In the genomic region with DNA sequence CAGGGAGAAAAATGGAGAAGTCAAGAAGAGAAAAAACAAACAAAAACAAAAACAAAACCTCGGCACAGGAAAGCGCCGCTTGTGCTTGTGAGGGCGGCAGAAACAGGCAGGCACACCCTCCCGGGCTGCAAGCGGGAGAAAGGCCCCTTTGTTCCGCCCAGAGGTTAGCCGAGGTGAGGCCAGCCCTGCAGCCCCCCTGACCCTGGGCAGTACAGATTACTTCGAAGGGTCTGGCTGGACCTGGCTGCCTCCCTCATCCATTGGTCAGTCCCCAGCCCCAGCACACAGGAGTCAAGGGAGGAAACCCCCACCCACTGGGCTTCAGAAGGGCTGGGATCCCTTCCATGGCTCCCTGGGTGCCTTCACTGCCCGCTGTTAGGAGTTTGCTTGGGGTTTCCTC, we compare ENCODE assay signal across 9 mouse cellular contexts. TPM values are rescaled to one million over a fixed set of nuclear protein-coding genes. Genes with fewer than 3 reads are reported as not detected.
DNase-seq lines count a peak whose midpoint lies in the region; ATAC-seq and TF ChIP-seq lines count a peak whose summit lies in the region.
"Had no signal": no experiment of that assay in that cellular context is flagged by ENCODE, and none has a peak within 500 bp of the region (broad histone marks: within the 10 kb centered on the region; RNA-seq: fewer than 3 reads in every experiment).

No protein-coding gene starts in this region.

- H3K27me3 ChIP-seq in E14TG2a.4 (ENCODE audit: insufficient read depth, low read length), result peaks cover 96% of the 10 kb centered on the region
- peaks cover 47% of the 10 kb centered on the region for H3K27me3 ChIP-seq in forebrain, embryonic 13.5 days

- H3K4me2 ChIP-seq in forebrain, embryonic 13.5 days, result peak overlapping the region; percentile 50

- peak; percentile 96 for DNase-seq in heart, adult 11 months
- DNase-seq in heart, adult 18-20 months, result no peak
- peak; percentile 29 for DNase-seq in liver
- DNase-seq in ovary, postnatal 10 days (ENCODE audit: low spot score), result no peak
- no peak for DNase-seq in right cerebral cortex, postnatal 36 days (ENCODE audit: low spot score in 2 of 2)
- DNase-seq in lung, postnatal 10 days, result no peak

- 4% methylated on average over 10 of the region's 10 CpGs for WGBS in forebrain, embryonic 13.5 days

- peaks cover 63% of the 10 kb centered on the region for H3K4me1 ChIP-seq in E14TG2a.4 (replicated peaks; ENCODE audit: low read depth, low read length)
- H3K4me1 ChIP-seq in forebrain, embryonic 13.5 days, result peaks cover 100% of the 10 kb centered on the region

- H3K9ac ChIP-seq in forebrain, embryonic 13.5 days, result peak overlapping the region; percentile 53

- TF ChIP-seq CTCF in E14TG2a.4 (conservative IDR thresholded peaks at IDR 0.05; ENCODE audit: low read length), result no peak

- no peaks in the 10 kb centered on the region for H3K9me3 ChIP-seq in E14TG2a.4 (ENCODE audit: low read length)
- H3K9me3 ChIP-seq in forebrain, embryonic 13.5 days (replicated peaks), result no peaks in the 10 kb centered on the region

- H3K36me3 ChIP-seq in E14TG2a.4 (ENCODE audit: insufficient read depth, low read length), result no peaks in the 10 kb centered on the region
- H3K36me3 ChIP-seq in forebrain, embryonic 13.5 days (ENCODE audit: poor library complexity, severe bottlenecking), result peaks cover 9% of the 10 kb centered on the region

- ATAC-seq in forebrain, embryonic 13.5 days, result 0 out of 2 replicates have a peak, but pooled peaks have one; percentile 3

- peak overlapping the region; percentile 74 for H3K27ac ChIP-seq in forebrain, embryonic 13.5 days
- H3K27ac ChIP-seq: macrophage had no signal

- peak overlapping the region; percentile 57 for H3K4me3 ChIP-seq in E14TG2a.4 (replicated peaks; ENCODE audit: low read length)
- 0 out of 2 replicates have a peak overlapping the region, but pooled peaks have one; percentile 7 for H3K4me3 ChIP-seq in forebrain, embryonic 13.5 days

RNA-seq across cellular contexts. Expression of a gene that starts 15.5 kb away (rescaled TPM):
- total RNA-seq in heart, adult 18-20 months (2021), result under 1 TPM; 0.40 to 0.69 TPM
- polyA plus RNA-seq in forebrain, embryonic 13.5 days (2015; fragmentation: Nextera tagmentation; extraction: Ambion mirVana), result 3.7 and 3.8 TPM in 2 replicates
- polyA plus RNA-seq: macrophage had no signal

RNA-seq across cellular contexts. Expression of a gene that starts 37.0 kb away (rescaled TPM):
- total RNA-seq in heart, adult 18-20 months (2021), result 1 to 10 TPM; 3.1 to 4.4 TPM
- polyA plus RNA-seq in forebrain, embryonic 13.5 days (2015; fragmentation: Nextera tagmentation; extraction: Ambion mirVana), result 1.9 and 2.1 TPM in 2 replicates

RNA-seq across cellular contexts. Expression of a gene that starts 50.6 kb away (rescaled TPM):
- 10 to 100 TPM; 31.4 to 32.7 TPM for total RNA-seq in heart, adult 18-20 months (2021)
- polyA plus RNA-seq in forebrain, embryonic 13.5 days (2015; fragmentation: Nextera tagmentation; extraction: Ambion mirVana), result 16.1 and 18.6 TPM in 2 replicates

RNA-seq across cellular contexts. Expression of a gene that starts 52.2 kb away (rescaled TPM):
- total RNA-seq in heart, adult 18-20 months (2021), result 10 to 100 TPM; 34.2 to 45.1 TPM
- 53.5 and 59.1 TPM in 2 replicates for polyA plus RNA-seq in forebrain, embryonic 13.5 days (2015; fragmentation: Nextera tagmentation; extraction: Ambion mirVana)

Comparison
In these comparisons a context has a peak if more than half of its experiments do, and no peak if none do; other contexts are left out.
1. DNase-seq: peak in heart, adult 11 months (single experiment) and liver (single experiment); none in heart, adult 18-20 months (0 of 2), ovary, postnatal 10 days (single experiment), right cerebral cortex, postnatal 36 days (0 of 2) and lung, postnatal 10 days (single experiment).